Mouse (Mus musculus) limb, embryonic 14.5 days (tissue): Measurements from ENCODE around the gene Ube2q2. TPM values are rescaled to one million over a fixed set of nuclear protein-coding genes. Genes with fewer than 3 reads are reported as not detected.
"Not testable (repeated sequence)": the region's sequence is repeated elsewhere in the genome, so short reads cannot be mapped to it uniquely, and the experiment has no call there.

Experiments used
- ATAC-seq: fragments of 200-750 bp; cut with Nextera tagmentation; 2 replicates; pipeline ENCODE4 v1.8.0; 2017; ENCODE audit warnings: low read depth, moderate number of reproducible peaks, moderate TSS enrichment; ENCODE audit not compliant: low FRiP score
- DNase-seq: peaks from one replicate; pipeline ENCODE4 v3.0.0-alpha.2; 2015; ENCODE audit warnings: low spot score
- H3K27ac ChIP-seq: fragments of 300-500 bp; sonication (generic); replicated peaks from 2 replicates; pipeline ENCODE4 v1.5.1; 2014; ENCODE audit warnings: low read depth, mild to moderate bottlenecking, low read length, moderate library complexity, mixed read lengths
- H3K27me3 ChIP-seq: fragments of 300-500 bp; sonication (generic); 2 replicates; pipeline ENCODE4 v1.6.1; 2014; ENCODE audit warnings: low read length, mixed read lengths; ENCODE audit not compliant: control insufficient read depth, insufficient read depth
- H3K36me3 ChIP-seq: fragments of 300-500 bp; sonication (generic); 2 replicates; pipeline ENCODE4 v1.6.1; 2014; ENCODE audit warnings: mild to moderate bottlenecking, low read length, moderate library complexity, mixed read lengths; ENCODE audit not compliant: control insufficient read depth, insufficient read depth
- H3K4me1 ChIP-seq: fragments of 300-500 bp; sonication (generic); 2 replicates; pipeline ENCODE4 v1.6.1; 2014; ENCODE audit warnings: antibody characterized with exemption, low read length, mixed read lengths; ENCODE audit not compliant: control insufficient read depth, insufficient read depth
- H3K4me2 ChIP-seq: fragments of 300-500 bp; sonication (generic); replicated peaks from 2 replicates; pipeline ENCODE4 v1.6.1; 2014; ENCODE audit warnings: low read depth, mild to moderate bottlenecking, low read length, moderate library complexity; ENCODE audit not compliant: severe bottlenecking
- H3K4me3 ChIP-seq: fragments of 300-500 bp; sonication (generic); replicated peaks from 2 replicates; pipeline ENCODE4 v1.5.1; 2014; ENCODE audit warnings: low read length
- H3K9ac ChIP-seq: fragments of 300-500 bp; sonication (generic); 2 replicates; pipeline ENCODE4 v1.6.1; 2014; ENCODE audit warnings: mild to moderate bottlenecking, low read depth, low read length, moderate library complexity; ENCODE audit not compliant: severe bottlenecking
- H3K9me3 ChIP-seq: fragments of 300-500 bp; sonication (generic); 2 replicates; pipeline ENCODE4 v1.6.1; 2016; ENCODE audit warnings: low read length; ENCODE audit not compliant: control insufficient read depth
- POLR2A ChIP-seq: fragments of 200-500 bp; IDR thresholded peaks from 2 replicates; pipeline ENCODE4 v1.8.0; 2012; ENCODE audit warnings: inconsistent platforms, mild to moderate bottlenecking, moderate library complexity, borderline replicate concordance; ENCODE audit not compliant: insufficient read depth, insufficient read length; ENCODE audit errors: extremely low read depth
- WGBS: fragments of 180-500 bp; shearing (Covaris S2); extraction: QIAGEN DNeasy Blood & Tissue Kit; methylation state at CpG from one replicate; pipeline ENCODE4 v1.1.7; 2014; 5-methylcytosine and 5-hydroxymethylcytosine counted together
- polyA plus RNA-seq, 2 experiments: library from polyadenylated mRNA; depleted of rRNA in 1 of 2; stranded (reverse) in 1 of 2; unstranded in 1 of 2; fragments of >200 nt; fragmentation: Nextera tagmentation in 1 of 2; extraction: Ambion mirVana in 1 of 2; gene quantifications; 2 replicates each; pipeline versions ENCODE4 v1.2.1 to v1.2.3; 2012 to 2014

The Ube2q2 gene
- polyA plus RNA-seq, 2 experiments, result 19.8 to 40.6 TPM

GRCm38 (mm10) chr9:55241863-55242685 lies 93.4 kb downstream of the Ube2q2 start:
- Histone ChIP-seq H3K36me3 (no peaks in the 10 kb centered on the region), H3K4me2 (peak overlapping the region; percentile 39), H3K27ac (no peak overlapping the region), H3K27me3 (no peaks in the 10 kb centered on the region), H3K9ac (no peak overlapping the region), H3K4me1 (no peaks in the 10 kb centered on the region), H3K9me3 (no peaks in the 10 kb centered on the region), H3K4me3 (peak overlapping the region; percentile 24)
- WGBS, result 46% methylated on average over 24 of the region's 24 CpGs
- TF ChIP-seq POLR2A, result no peak
- ATAC-seq (no peak), DNase-seq (no peak)

- DNase-seq (no peak), ATAC-seq (no peak)
- Histone ChIP-seq H3K9me3 (no peaks in the 10 kb centered on the region), H3K4me2 (no peak overlapping the region), H3K4me1 (no peaks in the 10 kb centered on the region), H3K9ac (no peak overlapping the region), H3K4me3 (no peak overlapping the region), H3K27ac (no peak overlapping the region), H3K27me3 (no peaks in the 10 kb centered on the region), H3K36me3 (no peaks in the 10 kb centered on the region)
- no peak for TF ChIP-seq POLR2A
- 65% methylated on average over 3 of the region's 3 CpGs for whole genome bisulfite sequencing
Measured at GRCm38 (mm10) chr9:55243280-55243679, 94.6 kb downstream of the Ube2q2 start.

- no peaks in the 10 kb centered on the region for H3K27me3 ChIP-seq
- H3K36me3 ChIP-seq, result no peaks in the 10 kb centered on the region
- ATAC-seq (no peak), DNase-seq (no peak)
- H3K4me2 ChIP-seq, result no peak overlapping the region
- no peak overlapping the region for H3K27ac ChIP-seq
- 71% methylated on average over 3 of the region's 3 CpGs for WGBS
- TF ChIP-seq POLR2A, result no peak
- H3K4me1 ChIP-seq, result no peaks in the 10 kb centered on the region
- no peak overlapping the region for H3K4me3 ChIP-seq
- H3K9me3 ChIP-seq, result no peaks in the 10 kb centered on the region
- no peak overlapping the region for H3K9ac ChIP-seq
Measured at GRCm38 (mm10) chr9:55244079-55244478, 95.4 kb downstream of the Ube2q2 start.

- WGBS, result 96% methylated on average over 1 of the region's 1 CpGs
- DNase-seq, H3K9ac ChIP-seq: not testable (repeated sequence)
Measured at GRCm38 (mm10) chr9:55245057-55245750, 96.5 kb downstream of the Ube2q2 start.

GRCm38 (mm10) chr9:55246440-55246839 lies 97.8 kb downstream of the Ube2q2 start:
- no peaks in the 10 kb centered on the region for H3K36me3 ChIP-seq
- H3K27ac ChIP-seq, result no peak overlapping the region
- DNase-seq (no peak), ATAC-seq (no peak)
- no peak for TF ChIP-seq POLR2A
- H3K9ac ChIP-seq, result no peak overlapping the region
- H3K4me3 ChIP-seq, result no peak overlapping the region
- WGBS, result 65% methylated on average over 8 of the region's 8 CpGs
- H3K4me1 ChIP-seq, result no peaks in the 10 kb centered on the region
- H3K27me3 ChIP-seq, result no peaks in the 10 kb centered on the region
- no peak overlapping the region for H3K4me2 ChIP-seq
- H3K9me3 ChIP-seq, result no peaks in the 10 kb centered on the region

More at GRCm38 (mm10) chr9:55245057-55245750, 96.5 kb downstream of the Ube2q2 start:
- H3K9me3 ChIP-seq, H3K27ac ChIP-seq, H3K4me3 ChIP-seq, H3K4me2 ChIP-seq, H3K4me1 ChIP-seq, H3K36me3 ChIP-seq, ATAC-seq, H3K27me3 ChIP-seq: not testable (repeated sequence)
